Mouse (Mus musculus) G1E-ER4 (cell line): ENCODE results near the gene Gm43552. TPM values are rescaled to one million over a fixed set of nuclear protein-coding genes. Genes with fewer than 3 reads are reported as not detected.

Source experiments
- GATA1 ChIP-seq: IDR thresholded peaks from one replicate; pipeline ENCODE4 v1.8.0; 2012; ENCODE audit warnings: low read length, inconsistent platforms
- polyA plus RNA-seq: library from polyadenylated mRNA; stranded (reverse); fragments of >175 nt; gene quantifications from 2 replicates; pipeline ENCODE4 v1.2.3, GENCODE M21; 2012

The Gm43552 gene
- polyA plus RNA-seq: 13.7 and 30.4 TPM in 2 replicates

- TF ChIP-seq GATA1: no peak
Observed at GRCm38 (mm10) chr5:65492716-65493531, at the start of gene Gm43552. Gene Gm43552, minus strand, starts transcription at chr5:65492833.

GRCm38 (mm10) chr5:65541889-65542288 is 49.3 kb upstream of the Gm43552 start:
- no peak for TF ChIP-seq GATA1

GRCm38 (mm10) chr5:65539786-65540185 is 47.2 kb upstream of the Gm43552 start:
- no peak for TF ChIP-seq GATA1

- no peak for TF ChIP-seq GATA1
Observed at GRCm38 (mm10) chr5:65538829-65539228, 46.2 kb upstream of the Gm43552 start.

GRCm38 (mm10) chr5:65538121-65538520 is 45.5 kb upstream of the Gm43552 start:
- TF ChIP-seq GATA1: no peak

- TF ChIP-seq GATA1: no peak
Observed at GRCm38 (mm10) chr5:65537420-65538071, 44.9 kb upstream of the Gm43552 start.

GRCm38 (mm10) chr5:65536751-65537419 is 44.3 kb upstream of the Gm43552 start, which contains the start of the genes Smim14 and Ube2k:
Gene Smim14, minus strand, starts transcription at chr5:65537184.
Gene Ube2k, plus strand, starts transcription at chr5:65537233.
- TF ChIP-seq GATA1: no peak

- no peak for TF ChIP-seq GATA1
Observed at GRCm38 (mm10) chr5:65535457-65536067, 42.9 kb upstream of the Gm43552 start.

GRCm38 (mm10) chr5:65534496-65534895 is 41.9 kb upstream of the Gm43552 start:
- TF ChIP-seq GATA1: no peak

GRCm38 (mm10) chr5:65531283-65531682 is 38.6 kb upstream of the Gm43552 start:
- no peak for TF ChIP-seq GATA1

GRCm38 (mm10) chr5:65525674-65526443 is 33.2 kb upstream of the Gm43552 start:
- no peak for TF ChIP-seq GATA1

- no peak for TF ChIP-seq GATA1
Observed at GRCm38 (mm10) chr5:65524831-65525230, 32.2 kb upstream of the Gm43552 start.

GRCm38 (mm10) chr5:65521803-65522202 is 29.2 kb upstream of the Gm43552 start:
- no peak for TF ChIP-seq GATA1

GRCm38 (mm10) chr5:65514635-65515278 is 22.1 kb upstream of the Gm43552 start:
- TF ChIP-seq GATA1: no peak

GRCm38 (mm10) chr5:65513506-65513905 is 20.9 kb upstream of the Gm43552 start:
- no peak for TF ChIP-seq GATA1
